In the genomic region with DNA sequence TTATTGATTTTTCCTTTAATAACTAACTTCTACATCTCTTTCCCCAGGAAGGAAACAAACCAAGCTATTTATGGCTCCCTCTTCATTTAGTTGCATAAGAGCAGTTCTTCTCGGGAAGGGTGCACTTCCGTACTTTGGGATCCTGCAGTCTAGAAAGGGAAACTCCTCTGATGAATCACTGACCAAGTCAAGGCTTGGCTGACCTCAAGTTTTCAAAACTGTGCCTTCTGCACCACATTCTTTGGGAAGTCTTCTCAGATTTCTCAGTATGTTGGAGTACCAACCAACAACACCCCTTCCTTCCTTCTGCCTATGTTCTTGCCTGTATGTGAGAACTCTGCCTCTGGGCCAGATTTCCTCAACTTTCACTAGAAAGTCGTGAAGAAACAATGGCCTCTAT, we compare ENCODE assay signal across 12 mouse cellular contexts.
DNase-seq lines count a peak whose midpoint lies in the region; ATAC-seq lines count a peak whose summit lies in the region.
"Had no signal": no experiment of that assay in that cellular context is flagged by ENCODE, and none has a peak within 500 bp of the region (broad histone marks: within the 10 kb centered on the region; RNA-seq: fewer than 3 reads in every experiment).

No protein-coding gene starts in this region.

- WGBS in heart, embryonic 12.5 days, result 56% methylated on average over 3 of the region's 3 CpGs

- no peak overlapping the region for H3K9ac ChIP-seq in heart, embryonic 12.5 days
- H3K9ac ChIP-seq: embryonic facial prominence, embryonic 15.5 days; limb, embryonic 12.5 days; midbrain, embryonic 12.5 days had no signal

- H3K27ac ChIP-seq in heart, embryonic 12.5 days (ENCODE audit: poor library complexity, severe bottlenecking), result no peak overlapping the region
- H3K27ac ChIP-seq: embryonic facial prominence, embryonic 15.5 days; limb, embryonic 12.5 days; midbrain, embryonic 12.5 days had no signal

- H3K27me3 ChIP-seq in heart, embryonic 12.5 days (replicated peaks), result no peaks in the 10 kb centered on the region
- H3K27me3 ChIP-seq: embryonic facial prominence, embryonic 15.5 days; limb, embryonic 12.5 days; midbrain, embryonic 12.5 days had no signal

- no peak for ATAC-seq in heart, embryonic 12.5 days (ENCODE audit: insufficient number of reproducible peaks, low FRiP score)
- no peak for ATAC-seq in activated CD4-positive, CD25-positive, alpha-beta regulatory T cell, adult 4 months

- H3K36me3 ChIP-seq in heart, embryonic 12.5 days, result no peaks in the 10 kb centered on the region
- H3K36me3 ChIP-seq: embryonic facial prominence, embryonic 15.5 days; limb, embryonic 12.5 days; midbrain, embryonic 12.5 days had no signal

- peak; percentile 5 to 9 for DNase-seq in heart, postnatal 10 days
- peak; percentile 91 for DNase-seq in 3T3-L1 (ENCODE audit: low read depth, low spot score)
- DNase-seq in adrenal gland, postnatal 10 days, result peak; percentile 22
- peak; percentile 14 to 21 for DNase-seq in kidney, postnatal 36 days
- no peak for DNase-seq in layer of hippocampus, postnatal 36 days
- DNase-seq in gastrocnemius, postnatal 14 days, result no peak
- DNase-seq: cerebellum, adult 8-10 months had no signal

- no peaks in the 10 kb centered on the region for H3K4me1 ChIP-seq in heart, embryonic 12.5 days (replicated peaks)
- H3K4me1 ChIP-seq: embryonic facial prominence, embryonic 15.5 days; limb, embryonic 12.5 days; midbrain, embryonic 12.5 days had no signal

- H3K9me3 ChIP-seq in heart, embryonic 12.5 days (replicated peaks), result 0 out of 2 replicates have a peak, but pooled peaks cover 4% of the 10 kb centered on the region
- H3K9me3 ChIP-seq: embryonic facial prominence, embryonic 15.5 days; limb, embryonic 12.5 days; midbrain, embryonic 12.5 days had no signal

- H3K4me3 ChIP-seq in heart, embryonic 12.5 days, result no peak overlapping the region
- H3K4me3 ChIP-seq: embryonic facial prominence, embryonic 15.5 days; limb, embryonic 12.5 days; midbrain, embryonic 12.5 days had no signal

- H3K4me2 ChIP-seq in heart, embryonic 12.5 days, result no peak overlapping the region
- H3K4me2 ChIP-seq: embryonic facial prominence, embryonic 15.5 days; limb, embryonic 12.5 days; midbrain, embryonic 12.5 days had no signal

- intact Hi-C loops in heart, postnatal 10 days (cut with DNase I), result no loop called here
- intact Hi-C loops in gastrocnemius, postnatal 14 days (cut with DNase I; ENCODE audit: low total_unique reads), result no loop called here

Comparison
In these comparisons a context has a peak if more than half of its experiments do, and no peak if none do; other contexts are left out.
1. DNase-seq: peak in heart, postnatal 10 days (2 of 2), 3T3-L1 (single experiment), adrenal gland, postnatal 10 days (single experiment) and kidney, postnatal 36 days (2 of 2); none in layer of hippocampus, postnatal 36 days (0 of 2) and gastrocnemius, postnatal 14 days (single experiment).